Mouse (Mus musculus): Measurements from ENCODE around the gene A130010J15Rik.

GRCm38 (mm10) chr1:193129786-193130455 lies 37.9 kb upstream of the A130010J15Rik start, which contains the start of gene Diexf:
- no peak for TF ChIP-seq TAL1 (IDR thresholded peaks at IDR 0.05; ENCODE audit: low read length)
- no peak for TF ChIP-seq GATA1 (IDR thresholded peaks at IDR 0.05; ENCODE audit: low read length)
